27 mouse cellular contexts compared by ENCODE assay signal in genomic region chr16:14130796-14131195, GRCm38 (mm10). TPM values are rescaled to one million over a fixed set of nuclear protein-coding genes. Genes with fewer than 3 reads are reported as not detected.
DNase-seq lines count a peak whose midpoint lies in the region; ATAC-seq lines count a peak whose summit lies in the region.
"Had no signal": no experiment of that assay in that cellular context is flagged by ENCODE, and none has a peak within 500 bp of the region (broad histone marks: within the 10 kb centered on the region; RNA-seq: fewer than 3 reads in every experiment).

No protein-coding gene starts in this region.

- DNase-seq in kidney, adult 18-20 months, result peak; percentile 12
- peak; percentile 51 for DNase-seq in kidney, adult 9 months
- peak; percentile 21 for DNase-seq in kidney, postnatal 10 days
- peak; percentile 43 to 57 for DNase-seq in kidney, postnatal 36 days
- DNase-seq in gastrocnemius, adult 8-10 months (ENCODE audit: low spot score in 2 of 2), result no peak
- no peak for DNase-seq in left cerebral cortex, postnatal 10 days (ENCODE audit: extremely low spot score in 1 of 2, low spot score in 2 of 2)
- DNase-seq: adrenal gland, adult 8-10 months; adrenal gland, postnatal 25 days; cerebellum, adult 18-20 months; cerebellum, adult 9-11 months; cerebellum, postnatal 25 days; gastrocnemius, adult 2 months; gastrocnemius, postnatal 36 days; heart, adult 2 months; heart, postnatal 14 days; heart, postnatal 4 days had no signal

- H3K4me1 ChIP-seq in kidney, embryonic 15.5 days, result no peaks in the 10 kb centered on the region
- H3K4me1 ChIP-seq: embryonic facial prominence, embryonic 12.5 days; embryonic facial prominence, embryonic 15.5 days; heart, embryonic 10.5 days; heart, embryonic 13.5 days had no signal

- H3K27ac ChIP-seq in kidney, embryonic 15.5 days, result no peak overlapping the region
- H3K27ac ChIP-seq: embryonic facial prominence, embryonic 12.5 days; embryonic facial prominence, embryonic 15.5 days; gastrocnemius, adult 2 months; heart, adult 2 months; heart, embryonic 10.5 days; heart, embryonic 13.5 days; hindbrain, embryonic 14.5 days; hindbrain, postnatal 0 days had no signal

- H3K4me2 ChIP-seq in kidney, embryonic 15.5 days, result no peak overlapping the region
- H3K4me2 ChIP-seq: embryonic facial prominence, embryonic 12.5 days; embryonic facial prominence, embryonic 15.5 days; heart, embryonic 13.5 days; hindbrain, embryonic 14.5 days had no signal

- no peaks in the 10 kb centered on the region for H3K27me3 ChIP-seq in kidney, embryonic 15.5 days
- H3K27me3 ChIP-seq: embryonic facial prominence, embryonic 12.5 days; embryonic facial prominence, embryonic 15.5 days; heart, embryonic 13.5 days had no signal

- no peak for ATAC-seq in kidney, embryonic 15.5 days (replicated peaks; ENCODE audit: low FRiP score)
- ATAC-seq: activated CD4-positive, CD25-positive, alpha-beta regulatory T cell, adult 4 months; CD4-positive, CD25-positive, alpha-beta regulatory T cell, adult 4 months; forebrain, embryonic 14.5 days; forebrain, postnatal 0 days; hindbrain, postnatal 0 days had no signal

- 88% methylated on average over 7 of the region's 7 CpGs for WGBS in kidney, embryonic 15.5 days

- H3K9me3 ChIP-seq in kidney, embryonic 15.5 days (replicated peaks), result no peaks in the 10 kb centered on the region
- H3K9me3 ChIP-seq: embryonic facial prominence, embryonic 12.5 days; embryonic facial prominence, embryonic 15.5 days; heart, embryonic 10.5 days; heart, embryonic 13.5 days had no signal

- no peak overlapping the region for H3K9ac ChIP-seq in kidney, embryonic 15.5 days
- H3K9ac ChIP-seq: embryonic facial prominence, embryonic 12.5 days; embryonic facial prominence, embryonic 15.5 days; forebrain, postnatal 0 days; heart, embryonic 13.5 days; hindbrain, embryonic 14.5 days had no signal

- no peak overlapping the region for H3K4me3 ChIP-seq in kidney, embryonic 15.5 days (replicated peaks)
- H3K4me3 ChIP-seq: embryonic facial prominence, embryonic 12.5 days; embryonic facial prominence, embryonic 15.5 days; gastrocnemius, adult 2 months; heart, adult 2 months; heart, embryonic 10.5 days; heart, embryonic 13.5 days had no signal

- H3K36me3 ChIP-seq in kidney, embryonic 15.5 days, result peaks cover 100% of the 10 kb centered on the region

- intact Hi-C loops in left cerebral cortex, postnatal 10 days (cut with DNase I), result no loop called here

RNA-seq across cellular contexts. Expression of gene Nde1, which starts 32.3 kb away (rescaled TPM):
- polyA plus RNA-seq in kidney, embryonic 15.5 days (2015; fragmentation: Nextera tagmentation; extraction: Ambion mirVana), result 123 and 126 TPM in 2 replicates
- total RNA-seq in gastrocnemius, adult 8-10 months (2022), result 10 to 100 TPM; 27.2 to 32.5 (median 28.7) TPM
- total RNA-seq in left cerebral cortex, postnatal 10 days (2021), result 10 to 100 TPM; 13.2 to 17.0 TPM

RNA-seq across cellular contexts. Expression of gene Marf1, which starts 32.4 kb away (rescaled TPM):
- 16.8 and 18.7 TPM in 2 replicates for polyA plus RNA-seq in kidney, embryonic 15.5 days (2015; fragmentation: Nextera tagmentation; extraction: Ambion mirVana)
- total RNA-seq in gastrocnemius, adult 8-10 months (2022), result 10 to 100 TPM; 21.1 to 25.7 (median 21.9) TPM
- total RNA-seq in left cerebral cortex, postnatal 10 days (2021), result 10 to 100 TPM; 44.1 to 44.2 TPM

Comparison
In these comparisons a context has a peak if more than half of its experiments do, and no peak if none do; other contexts are left out.
1. DNase-seq: peak in kidney, adult 18-20 months (single experiment), kidney, adult 9 months (single experiment), kidney, postnatal 10 days (single experiment) and kidney, postnatal 36 days (2 of 2); none in gastrocnemius, adult 8-10 months (0 of 2) and left cerebral cortex, postnatal 10 days (0 of 2).